Mouse (Mus musculus) myocyte (in vitro differentiated cells): ENCODE results near the gene Ube2ql1.

Source experiments
- MYOD1 ChIP-seq, 3 experiments: IDR thresholded peaks; one replicate each; pipeline ENCODE4 v1.6.1; 2011; ENCODE audit warnings: control low read depth in 2 of 3, low read depth in 2 of 3, mild to moderate bottlenecking in 2 of 3, moderate library complexity in 1 of 3; ENCODE audit not compliant: insufficient read length in 2 of 3, control insufficient read depth in 1 of 3
- POLR2A ChIP-seq: IDR thresholded peaks from one replicate; pipeline ENCODE4 v1.6.1; 2011; ENCODE audit warnings: low read depth, mild to moderate bottlenecking, control low read depth, moderate library complexity; ENCODE audit not compliant: insufficient read length
- USF1 ChIP-seq: IDR thresholded peaks from one replicate; pipeline ENCODE4 v1.6.1; 2011; ENCODE audit warnings: low read depth, mild to moderate bottlenecking, control low read depth, moderate library complexity

GRCm38 (mm10) chr13:69725376-69725775 lies 14.3 kb downstream of the Ube2ql1 start:
- TF ChIP-seq USF1 (no peak), POLR2A (no peak), MYOD1 (IDR thresholded peaks at IDR 0.05; ENCODE audit: control insufficient read depth in 1 of 3, insufficient read length in 2 of 3, low read depth in 2 of 3) (no peak)
